In the genomic region with DNA sequence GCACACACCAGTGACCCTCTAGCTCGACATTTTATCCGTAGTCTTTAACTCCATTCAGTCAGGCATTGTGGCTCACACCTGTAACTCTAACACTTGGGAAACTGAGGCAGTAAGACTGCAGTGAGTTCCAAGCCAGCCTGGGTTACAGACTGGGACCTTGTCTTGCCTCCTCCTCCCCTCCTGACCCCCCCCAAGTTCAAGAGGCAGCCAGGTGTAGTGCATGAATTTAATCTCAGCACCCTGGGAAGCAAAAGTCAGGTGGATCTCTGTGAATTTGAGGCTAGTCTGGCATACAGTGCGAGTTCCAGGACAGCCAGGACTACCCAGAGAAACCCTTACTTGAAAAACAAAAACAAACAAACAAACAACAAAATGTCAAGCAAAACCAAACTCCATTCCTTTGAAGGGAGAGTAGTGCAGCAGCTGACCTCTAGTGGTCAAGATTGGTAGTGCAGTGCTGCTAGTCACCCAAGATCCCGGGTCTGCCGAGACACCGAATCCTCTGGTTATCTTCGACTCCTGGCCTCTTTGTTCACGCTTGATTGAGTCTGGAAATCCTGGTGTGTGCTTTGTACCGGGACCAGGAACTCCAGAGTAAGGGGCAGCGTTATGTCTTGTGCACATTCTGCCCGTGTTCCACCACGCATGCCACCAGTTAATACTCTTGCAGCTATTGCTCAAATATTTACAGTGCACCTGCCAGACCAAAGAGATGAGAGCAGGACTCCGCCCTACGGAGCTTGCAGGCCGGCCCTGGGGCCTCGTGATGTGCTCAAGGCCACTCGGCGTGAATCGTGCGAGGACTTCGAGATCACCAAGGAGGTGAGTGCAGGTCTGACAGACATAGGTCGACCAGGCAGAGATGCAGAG, we compare ENCODE assay signal across 9 mouse cellular contexts. TPM values are rescaled to one million over a fixed set of nuclear protein-coding genes. Genes with fewer than 3 reads are reported as not detected.
DNase-seq lines count a peak whose midpoint lies in the region; ATAC-seq and TF ChIP-seq lines count a peak whose summit lies in the region.
"Had no signal": no experiment of that assay in that cellular context is flagged by ENCODE, and none has a peak within 500 bp of the region (broad histone marks: within the 10 kb centered on the region; RNA-seq: fewer than 3 reads in every experiment).

No protein-coding gene starts in this region.

- H3K9me3 ChIP-seq in intestine, embryonic 15.5 days, result no peaks in the 10 kb centered on the region
- no peaks in the 10 kb centered on the region for H3K9me3 ChIP-seq in limb, embryonic 11.5 days (ENCODE audit: control insufficient read depth, low read length)
- no peaks in the 10 kb centered on the region for H3K9me3 ChIP-seq in midbrain, embryonic 13.5 days

- peak; percentile 91 for TF ChIP-seq CTCF in cortical plate, adult 2 months (IDR thresholded peaks at IDR 0.05; ENCODE audit: extremely low read depth, insufficient read depth, low read length)

- DNase-seq in ovary, postnatal 10 days (ENCODE audit: low spot score), result peak; percentile 46
- no peak for DNase-seq in ovary, adult 18-20 months (ENCODE audit: low spot score)
- DNase-seq in gastrocnemius, postnatal 14 days, result peak; percentile 68
- peak; percentile 84 for DNase-seq in limb, embryonic 11.5 days (ENCODE audit: low spot score)
- DNase-seq in spleen, adult 12 weeks (ENCODE audit: low spot score), result peak; percentile 44

- no peaks in the 10 kb centered on the region for H3K36me3 ChIP-seq in intestine, embryonic 15.5 days
- H3K36me3 ChIP-seq in limb, embryonic 11.5 days (ENCODE audit: control insufficient read depth, insufficient read depth, low read length), result no peaks in the 10 kb centered on the region
- no peaks in the 10 kb centered on the region for H3K36me3 ChIP-seq in midbrain, embryonic 13.5 days

- intact Hi-C loops in gastrocnemius, postnatal 14 days (cut with DNase I; ENCODE audit: low total_unique reads), result no loop called here

- no peak for TF ChIP-seq POLR2A in cortical plate, adult 2 months (IDR thresholded peaks at IDR 0.05; ENCODE audit: extremely low read depth, insufficient read depth, low read length)

- 17% methylated on average over 22 of the region's 22 CpGs for WGBS in intestine, embryonic 15.5 days
- WGBS in limb, embryonic 11.5 days, result 24% methylated on average over 22 of the region's 22 CpGs
- WGBS in midbrain, embryonic 13.5 days, result 17% methylated on average over 22 of the region's 22 CpGs

- H3K4me3 ChIP-seq in cortical plate, adult 2 months (ENCODE audit: insufficient read depth, low read length), result no peak overlapping the region
- peak overlapping the region; percentile 27 for H3K4me3 ChIP-seq in intestine, embryonic 15.5 days (replicated peaks)
- H3K4me3 ChIP-seq in limb, embryonic 11.5 days (ENCODE audit: low read depth, low read length), result no peak overlapping the region
- peak overlapping the region; percentile 25 for H3K4me3 ChIP-seq in midbrain, embryonic 13.5 days (replicated peaks)

- H3K27me3 ChIP-seq in intestine, embryonic 15.5 days (replicated peaks), result no peaks in the 10 kb centered on the region
- no peaks in the 10 kb centered on the region for H3K27me3 ChIP-seq in limb, embryonic 11.5 days (ENCODE audit: control insufficient read depth, insufficient read depth, low read length)
- H3K27me3 ChIP-seq in midbrain, embryonic 13.5 days, result peaks cover 19% of the 10 kb centered on the region
- H3K27me3 ChIP-seq: Patski had no signal

- H3K4me2 ChIP-seq in intestine, embryonic 15.5 days (replicated peaks), result peak overlapping the region; percentile 46
- no peak overlapping the region; the same call in 1 of the 2 replicates for H3K4me2 ChIP-seq in limb, embryonic 11.5 days (ENCODE audit: low read depth, severe bottlenecking)
- peak overlapping the region; percentile 50 for H3K4me2 ChIP-seq in midbrain, embryonic 13.5 days (replicated peaks)

- H3K9ac ChIP-seq in intestine, embryonic 15.5 days, result peak overlapping the region; percentile 39; the same call in 1 of the 2 replicates
- H3K9ac ChIP-seq in limb, embryonic 11.5 days (ENCODE audit: low read length), result no peak overlapping the region
- peak overlapping the region; percentile 61 for H3K9ac ChIP-seq in midbrain, embryonic 13.5 days (replicated peaks)

- no peak overlapping the region for H3K27ac ChIP-seq in cortical plate, adult 2 months (ENCODE audit: insufficient read depth, low read length)
- H3K27ac ChIP-seq in intestine, embryonic 15.5 days, result peak overlapping the region; percentile 89
- no peak overlapping the region for H3K27ac ChIP-seq in limb, embryonic 11.5 days (replicated peaks; ENCODE audit: low read depth, low read length)
- no peak overlapping the region for H3K27ac ChIP-seq in midbrain, embryonic 13.5 days

- no peaks in the 10 kb centered on the region for H3K4me1 ChIP-seq in cortical plate, adult 2 months (ENCODE audit: control insufficient read depth, insufficient read depth, low read length)
- peaks cover 44% of the 10 kb centered on the region for H3K4me1 ChIP-seq in intestine, embryonic 15.5 days (replicated peaks)
- peaks cover 16% of the 10 kb centered on the region for H3K4me1 ChIP-seq in limb, embryonic 11.5 days (ENCODE audit: control insufficient read depth, insufficient read depth, low read length)
- peaks cover 18% of the 10 kb centered on the region for H3K4me1 ChIP-seq in midbrain, embryonic 13.5 days (replicated peaks)

- ATAC-seq in intestine, embryonic 15.5 days, result peak; percentile 51
- ATAC-seq in limb, embryonic 11.5 days (ENCODE audit: insufficient number of reproducible peaks, low FRiP score, low TSS enrichment, low read depth), result no peak
- ATAC-seq in midbrain, embryonic 13.5 days, result peak; percentile 51
- ATAC-seq: Patski had no signal

RNA-seq across cellular contexts. Expression of a gene that starts 13.8 kb away (rescaled TPM):
- polyA plus RNA-seq in cortical plate, adult 2 months (2012; rRNA removed), result 0.02 and 0.06 TPM in 2 replicates
- total RNA-seq in gastrocnemius, postnatal 14 days (2021), result 1 to 10 TPM in 1 of 2 experiments, under 1 TPM in 1; 0.47 to 6.3 TPM
- polyA plus RNA-seq in intestine, embryonic 15.5 days (2015; fragmentation: Nextera tagmentation; extraction: Ambion mirVana), result 4.4 and 4.5 TPM in 2 replicates
- polyA plus RNA-seq in limb, embryonic 11.5 days (2014; fragmentation: Nextera tagmentation; extraction: Ambion mirVana), result not detected in 2 replicates
- 0.05 and 0.12 TPM in 2 replicates for polyA plus RNA-seq in midbrain, embryonic 13.5 days (2015; fragmentation: Nextera tagmentation; extraction: Ambion mirVana)
- polyA plus RNA-seq: Patski had no signal

RNA-seq across cellular contexts. Expression of a gene that starts 26.8 kb away (rescaled TPM):
- 49.2 and 52.7 TPM in 2 replicates for polyA plus RNA-seq in cortical plate, adult 2 months (2012; rRNA removed)
- total RNA-seq in gastrocnemius, postnatal 14 days (2021), result 10 to 100 TPM; 36.3 to 37.2 TPM
- polyA plus RNA-seq in intestine, embryonic 15.5 days (2015; fragmentation: Nextera tagmentation; extraction: Ambion mirVana), result 1.4 and 1.5 TPM in 2 replicates
- polyA plus RNA-seq in limb, embryonic 11.5 days (2014; fragmentation: Nextera tagmentation; extraction: Ambion mirVana), result 1.0 and 1.4 TPM in 2 replicates
- polyA plus RNA-seq in midbrain, embryonic 13.5 days (2015; fragmentation: Nextera tagmentation; extraction: Ambion mirVana), result 0.16 and 0.40 TPM in 2 replicates

RNA-seq across cellular contexts. Expression of a gene that starts 39.3 kb away (rescaled TPM):
- 8.9 and 9.3 TPM in 2 replicates for polyA plus RNA-seq in cortical plate, adult 2 months (2012; rRNA removed)
- total RNA-seq in gastrocnemius, postnatal 14 days (2021), result 1 to 10 TPM; 3.2 to 3.4 TPM
- polyA plus RNA-seq in intestine, embryonic 15.5 days (2015; fragmentation: Nextera tagmentation; extraction: Ambion mirVana), result 42.4 and 42.6 TPM in 2 replicates
- polyA plus RNA-seq in limb, embryonic 11.5 days (2014; fragmentation: Nextera tagmentation; extraction: Ambion mirVana), result 9.5 and 10.8 TPM in 2 replicates
- 6.4 and 6.6 TPM in 2 replicates for polyA plus RNA-seq in midbrain, embryonic 13.5 days (2015; fragmentation: Nextera tagmentation; extraction: Ambion mirVana)

RNA-seq across cellular contexts. Expression of a gene that starts 41.9 kb away (rescaled TPM):
- polyA plus RNA-seq in cortical plate, adult 2 months (2012; rRNA removed), result 0.17 and 0.19 TPM in 2 replicates
- total RNA-seq in gastrocnemius, postnatal 14 days (2021), result 100 to 1,000 TPM; 103 to 224 TPM
- 0.68 and 1.0 TPM in 2 replicates for polyA plus RNA-seq in intestine, embryonic 15.5 days (2015; fragmentation: Nextera tagmentation; extraction: Ambion mirVana)
- polyA plus RNA-seq in limb, embryonic 11.5 days (2014; fragmentation: Nextera tagmentation; extraction: Ambion mirVana), result 0.51 and 0.55 TPM in 2 replicates
- polyA plus RNA-seq in midbrain, embryonic 13.5 days (2015; fragmentation: Nextera tagmentation; extraction: Ambion mirVana), result 0.11 and 0.21 TPM in 2 replicates

Comparison
In these comparisons a context has a peak if more than half of its experiments do, and no peak if none do; other contexts are left out.
1. H3K4me3 ChIP-seq: peak in intestine, embryonic 15.5 days (single experiment) and midbrain, embryonic 13.5 days (single experiment); none in cortical plate, adult 2 months (single experiment) and limb, embryonic 11.5 days (single experiment).
2. RNA of a gene that starts 26.8 kb away (polyA plus RNA-seq): 49.2 to 52.7 TPM in cortical plate, adult 2 months; 1.0 to 1.4 TPM in limb, embryonic 11.5 days, 1.4 to 1.5 TPM in intestine, embryonic 15.5 days and 0.16 to 0.40 TPM in midbrain, embryonic 13.5 days; every median in the first group is over 10 times any median in the second.